Mouse (Mus musculus) lung, adult 2 months (tissue): ENCODE measurements around the gene Pigb.

ENCODE experiments used
- CTCF ChIP-seq: fragments of 200-500 bp; IDR thresholded peaks from 2 replicates; pipeline ENCODE4 v1.5.1; 2011; ENCODE audit warnings: mild to moderate bottlenecking, low read length, control low read depth; ENCODE audit not compliant: insufficient read depth
- POLR2A ChIP-seq: fragments of 200-500 bp; IDR thresholded peaks from 2 replicates; pipeline ENCODE4 v1.6.1; 2011; ENCODE audit warnings: low read depth, mild to moderate bottlenecking, control low read depth, low read length, borderline replicate concordance; ENCODE audit errors: extremely low read depth

DNA sequence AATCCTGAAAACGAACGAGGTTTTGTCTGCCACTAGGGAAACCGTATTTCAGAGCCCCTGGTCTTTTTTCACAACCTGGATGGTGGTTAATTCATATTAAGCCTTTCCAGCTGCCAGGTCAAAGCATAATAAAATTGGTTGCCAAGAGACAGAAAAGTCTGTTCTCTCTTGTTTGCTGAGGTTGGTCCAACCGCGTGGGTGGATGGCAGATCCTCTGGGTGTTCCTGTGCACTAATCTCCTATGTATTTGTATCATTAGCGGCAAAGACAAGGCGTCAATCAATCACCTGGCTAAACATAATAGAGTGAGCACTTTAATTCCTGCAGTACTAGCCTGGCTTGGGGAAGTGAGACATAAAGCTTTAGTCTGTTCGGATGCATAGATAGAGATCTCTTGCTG lies 10.4 kb upstream of the Pigb start:
- no peak for TF ChIP-seq CTCF
- no peak for TF ChIP-seq POLR2A
